Mouse (Mus musculus) brain, embryonic 18.5 days (tissue): ENCODE data around the gene Slc17a2.
"Not testable (repeated sequence)": the region's sequence is repeated elsewhere in the genome, so short reads cannot be mapped to it uniquely, and the experiment has no call there.

ENCODE experiments used
- DNase-seq: peaks from one replicate; pipeline ENCODE4 v3.0.0-alpha.2; 2012; ENCODE audit warnings: low read depth, low spot score

The Slc17a2 gene

DNA sequence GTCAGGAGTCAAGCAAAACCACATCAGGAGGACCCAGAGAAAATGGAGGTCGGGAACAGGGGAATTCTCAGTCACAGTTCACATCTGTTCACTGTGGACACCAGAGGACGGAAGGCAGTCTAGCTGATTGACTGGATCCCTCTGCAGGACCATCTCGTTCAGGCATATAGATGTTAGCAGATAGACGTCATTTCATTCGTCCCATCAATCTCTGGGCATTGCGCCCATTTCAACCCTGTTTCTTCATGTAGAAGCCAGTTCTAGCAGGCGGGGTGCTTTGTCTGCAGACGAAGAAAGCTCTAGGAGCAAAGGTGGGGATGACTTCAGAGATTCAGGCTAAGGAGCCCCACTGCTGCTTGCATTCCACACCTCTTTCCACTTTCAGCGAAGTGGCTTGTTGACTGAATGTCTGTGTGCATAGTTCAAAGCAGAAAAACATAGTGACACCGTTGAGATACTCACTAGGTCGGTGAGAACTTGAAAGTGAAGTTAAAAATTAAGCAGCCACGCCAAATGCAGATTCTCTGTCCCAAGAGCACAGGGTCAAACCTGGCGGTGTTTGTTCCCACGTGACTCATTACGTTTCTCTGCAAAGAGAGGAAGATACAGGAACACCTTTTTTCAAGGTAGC, at the start of gene Slc17a2:
Slc17a2 (plus strand) TSS at position 572 of the 631 bp plus-strand sequence.
- DNase-seq = no peak

DNA sequence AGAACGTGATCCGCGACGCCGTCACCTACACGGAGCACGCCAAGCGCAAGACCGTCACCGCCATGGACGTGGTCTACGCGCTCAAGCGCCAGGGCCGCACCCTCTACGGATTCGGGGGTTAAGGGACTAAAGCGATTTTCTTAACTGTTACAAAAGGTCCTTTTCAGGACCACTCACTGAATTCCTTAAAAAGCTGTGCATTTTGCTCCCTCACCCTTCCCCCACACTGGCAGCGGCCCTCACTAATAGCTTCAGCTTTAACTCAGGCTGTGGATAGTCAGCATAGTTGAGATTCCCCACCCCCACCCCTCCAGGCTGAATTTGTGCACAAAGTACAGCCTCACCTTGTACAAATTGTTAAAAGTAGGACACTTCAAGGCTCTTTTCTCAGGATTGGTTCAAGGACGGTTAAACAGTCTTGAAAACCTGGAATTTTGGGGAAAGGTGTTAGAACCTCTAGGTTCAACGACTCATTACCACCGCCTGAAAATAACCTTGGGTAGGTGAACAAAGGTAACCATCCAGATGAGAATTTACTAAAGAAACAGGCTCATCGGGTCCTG, 49.5 kb upstream of the Slc17a2 start:
- no peak for DNase-seq

GRCm38 (mm10) chr13:23757921-23758320, 48.9 kb upstream of the Slc17a2 start:
- no peak for DNase-seq

DNA sequence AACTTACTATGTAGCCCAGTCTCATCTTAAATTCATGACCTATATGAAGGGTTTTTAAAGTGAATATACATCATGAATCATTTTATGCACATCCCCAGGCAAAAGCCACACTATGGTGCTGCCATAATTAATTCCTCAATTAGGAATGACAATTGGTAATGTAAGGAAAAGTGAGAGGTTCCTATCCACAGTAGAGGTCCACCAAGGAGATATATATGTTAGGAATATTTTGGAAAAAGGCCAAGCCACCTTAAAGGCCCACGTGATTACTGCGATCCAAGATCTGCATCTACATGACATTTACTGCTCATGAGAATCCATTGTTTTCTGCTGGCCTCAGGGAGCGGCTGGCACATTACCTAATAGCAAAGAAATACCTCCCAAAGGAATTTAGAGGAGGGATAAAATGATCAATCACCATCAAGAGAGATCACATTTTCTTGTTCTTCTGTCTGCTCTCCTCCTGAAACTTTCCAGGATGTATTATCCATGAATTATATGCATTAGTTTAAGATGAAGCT, 47.5 kb upstream of the Slc17a2 start:
- DNase-seq = no peak

DNA sequence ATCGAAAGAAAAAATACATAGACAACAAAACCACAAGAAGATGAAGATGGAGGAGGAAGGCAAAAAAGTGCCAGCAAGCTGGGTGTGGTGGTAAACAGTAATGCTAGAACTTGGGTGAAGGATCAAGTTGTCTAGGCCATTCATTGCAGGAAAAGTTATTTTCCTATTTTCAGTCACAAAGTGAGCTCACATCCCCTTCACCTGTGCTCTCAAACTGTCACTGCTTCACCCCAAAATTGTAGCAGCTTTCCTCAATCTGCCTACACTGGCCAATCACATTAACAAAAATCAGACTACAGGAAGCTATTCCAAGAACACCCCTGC, 46.9 kb upstream of the Slc17a2 start:
- no peak for DNase-seq

GRCm38 (mm10) chr13:23760240-23760971, 46.4 kb upstream of the Slc17a2 start:
- DNase-seq = no peak

GRCm38 (mm10) chr13:23760972-23761864, 45.6 kb upstream of the Slc17a2 start, which contains the start of gene Hist1h4a:
TSS of gene Hist1h4a (minus strand) at chr13:23761230.
- peak; percentile 97 for DNase-seq

- DNase-seq = not testable (repeated sequence)
These were observed 44.6 kb upstream of the Slc17a2 start, which contains the start of gene Hist1h3a for GRCm38 (mm10) chr13:23761871-23762821. TSS of gene Hist1h3a (minus strand) at chr13:23762386.

GRCm38 (mm10) chr13:23763242-23763585, 43.6 kb upstream of the Slc17a2 start:
- DNase-seq = no peak

DNA sequence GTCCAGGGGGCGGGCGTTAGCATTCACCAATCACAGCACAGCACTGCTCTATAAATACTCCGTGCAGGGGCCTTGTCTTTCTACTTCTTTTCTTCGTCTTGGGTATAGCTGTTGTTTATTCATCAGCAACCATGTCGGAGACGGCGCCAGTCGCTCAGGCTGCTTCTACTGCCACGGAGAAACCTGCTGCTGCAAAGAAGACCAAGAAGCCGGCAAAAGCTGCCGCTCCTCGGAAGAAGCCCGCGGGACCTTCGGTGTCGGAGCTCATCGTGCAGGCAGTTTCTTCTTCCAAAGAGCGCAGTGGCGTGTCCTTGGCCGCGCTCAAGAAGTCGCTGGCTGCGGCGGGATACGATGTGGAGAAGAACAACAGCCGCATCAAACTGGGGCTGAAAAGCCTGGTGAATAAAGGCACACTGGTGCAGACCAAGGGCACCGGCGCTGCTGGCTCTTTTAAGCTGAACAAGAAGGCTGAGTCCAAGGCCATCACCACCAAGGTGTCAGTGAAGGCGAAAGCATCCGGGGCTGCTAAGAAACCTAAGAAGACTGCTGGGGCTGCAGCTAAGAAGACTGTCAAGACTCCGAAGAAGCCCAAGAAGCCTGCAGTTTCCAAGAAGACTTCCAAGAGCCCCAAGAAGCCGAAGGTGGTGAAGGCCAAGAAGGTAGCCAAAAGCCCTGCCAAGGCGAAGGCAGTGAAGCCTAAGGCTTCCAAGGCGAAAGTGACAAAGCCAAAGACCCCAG, 43.0 kb upstream of the Slc17a2 start, which contains the start of gene Hist1h1a:
Hist1h1a (plus strand) TSS at position 81 of the 738 bp plus-strand sequence.
- DNase-seq = peak; percentile 84

DNA sequence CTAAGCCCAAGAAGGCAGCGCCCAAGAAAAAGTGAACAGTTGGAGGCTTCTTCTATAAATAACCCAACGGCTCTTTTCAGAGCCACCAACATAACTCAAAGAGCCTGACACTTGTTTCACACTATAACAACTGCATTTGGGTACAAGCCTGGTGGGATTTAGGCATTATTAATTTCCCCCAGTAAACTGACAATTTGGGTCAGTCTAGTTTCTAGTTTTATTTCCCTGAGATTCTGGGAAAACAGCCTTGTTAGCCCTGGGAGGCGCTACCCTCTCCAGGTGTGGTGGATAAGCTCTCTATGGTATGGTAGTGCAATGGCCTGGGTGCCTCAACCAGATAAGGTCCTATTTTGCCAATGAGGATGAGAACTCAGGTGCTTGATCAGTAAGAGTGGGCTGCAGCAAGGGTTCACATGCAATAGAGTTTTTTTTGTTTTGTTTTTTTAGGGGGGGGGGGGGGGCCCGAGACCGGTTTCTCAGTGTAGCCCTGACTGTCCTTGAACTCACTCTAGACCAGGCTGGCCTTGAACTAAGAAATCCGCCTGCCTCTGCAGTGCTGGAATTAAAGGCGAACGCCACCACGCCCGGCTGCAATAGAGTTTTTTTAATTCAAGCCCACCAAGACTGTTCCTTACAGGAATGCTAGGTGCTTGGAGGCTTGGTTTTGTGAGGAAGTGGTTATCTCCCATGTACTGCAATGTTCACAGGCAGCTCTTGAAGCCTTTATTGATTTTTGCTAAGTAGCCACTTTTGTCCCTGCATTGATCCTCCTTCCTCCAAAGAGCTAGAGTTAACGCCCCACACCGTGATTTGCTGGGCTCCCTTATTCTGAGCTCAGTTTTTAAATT, 42.2 kb upstream of the Slc17a2 start:
- DNase-seq = no peak

DNA sequence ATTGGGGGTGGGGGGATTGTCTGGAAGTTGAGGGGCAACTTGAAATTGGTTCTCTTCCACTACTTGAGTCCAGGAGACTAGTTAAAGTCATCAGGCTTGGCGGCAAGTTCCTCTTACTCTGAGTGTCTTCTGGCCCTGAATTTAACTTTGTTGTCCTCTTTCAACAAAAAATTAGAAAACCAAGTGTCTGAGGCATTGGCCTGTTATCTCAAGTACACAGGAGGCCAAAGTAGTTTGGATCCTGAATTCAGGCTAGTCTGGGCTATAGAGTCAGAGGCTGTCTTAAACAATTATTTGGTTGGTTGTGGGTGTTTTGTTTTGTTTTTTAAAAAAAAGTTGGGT, 41.6 kb upstream of the Slc17a2 start:
- DNase-seq = no peak

GRCm38 (mm10) chr13:23766772-23767171, 40.0 kb upstream of the Slc17a2 start:
- DNase-seq = no peak

DNA sequence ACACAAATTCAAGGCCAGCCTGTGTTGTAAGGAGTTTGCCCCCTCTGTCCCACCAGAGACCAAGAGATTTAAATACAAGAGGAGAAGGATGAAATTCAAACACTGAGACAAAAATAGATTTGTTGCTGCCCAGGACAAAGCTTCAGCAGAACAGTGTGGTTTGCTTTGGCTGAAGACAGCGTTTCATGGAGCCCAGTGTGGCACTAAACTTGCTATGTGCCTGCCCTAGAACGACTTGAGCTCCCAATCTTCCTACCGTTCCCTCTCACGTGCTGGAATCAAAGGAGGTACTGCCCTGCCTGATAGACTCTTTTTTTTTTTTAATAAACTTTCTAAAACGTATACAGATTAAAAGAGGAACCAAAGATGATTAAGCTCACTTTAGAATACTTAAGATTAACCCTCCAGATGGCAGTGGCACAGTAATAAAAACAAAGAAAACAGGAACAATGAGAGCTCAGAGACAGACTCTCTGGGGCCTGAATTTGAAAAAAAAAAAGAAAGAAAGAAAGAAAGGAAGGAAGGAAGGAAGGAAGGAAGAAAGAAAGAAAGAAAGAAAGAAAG, 37.9 kb upstream of the Slc17a2 start:
- no peak for DNase-seq

DNA sequence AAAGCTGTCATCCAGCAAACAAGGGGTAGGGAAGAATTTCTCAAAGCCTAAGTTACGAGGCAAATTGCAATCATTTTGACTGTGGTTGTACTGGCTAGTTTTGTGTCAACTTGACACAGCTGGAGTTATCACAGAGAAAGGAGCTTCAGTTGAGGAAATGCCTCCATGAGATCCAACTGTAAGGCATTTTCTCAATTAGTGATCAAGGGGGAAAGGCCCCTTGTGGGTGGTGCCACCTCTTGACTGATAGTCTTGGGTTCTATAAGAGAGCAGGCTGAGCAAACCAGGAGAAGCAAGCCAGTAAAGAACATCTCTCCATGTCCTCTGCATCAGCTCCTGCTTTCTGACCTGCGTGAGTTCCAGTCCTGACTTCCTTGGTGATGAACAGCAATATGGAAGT, 37.2 kb upstream of the Slc17a2 start, which contains the start of gene Trim38:
Trim38 (plus strand) TSS at position 301 of the 400 bp plus-strand sequence.
- not testable (repeated sequence) for DNase-seq

- DNase-seq = no peak
These were observed 34.1 kb upstream of the Slc17a2 start for GRCm38 (mm10) chr13:23772561-23773313.

DNA sequence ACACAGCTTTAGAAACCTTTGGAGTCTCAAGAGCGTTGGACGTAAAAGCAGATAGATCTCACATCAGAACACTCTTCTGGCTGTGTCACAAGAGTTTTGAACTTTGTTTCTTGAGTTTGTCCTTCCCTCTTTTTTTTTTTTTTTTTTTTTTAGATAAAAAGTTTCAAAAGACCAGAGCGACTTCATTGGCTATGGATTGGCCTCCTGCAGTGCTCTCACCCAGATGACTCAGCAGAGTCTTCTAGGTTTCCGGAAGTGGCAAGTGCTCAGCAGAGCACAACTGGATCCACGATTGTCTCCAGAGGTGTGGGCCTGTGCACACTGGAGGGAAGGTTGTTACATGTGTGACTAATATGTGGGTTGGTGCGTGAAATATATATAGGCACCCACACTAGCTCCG, 28.5 kb upstream of the Slc17a2 start:
- DNase-seq = no peak

DNA sequence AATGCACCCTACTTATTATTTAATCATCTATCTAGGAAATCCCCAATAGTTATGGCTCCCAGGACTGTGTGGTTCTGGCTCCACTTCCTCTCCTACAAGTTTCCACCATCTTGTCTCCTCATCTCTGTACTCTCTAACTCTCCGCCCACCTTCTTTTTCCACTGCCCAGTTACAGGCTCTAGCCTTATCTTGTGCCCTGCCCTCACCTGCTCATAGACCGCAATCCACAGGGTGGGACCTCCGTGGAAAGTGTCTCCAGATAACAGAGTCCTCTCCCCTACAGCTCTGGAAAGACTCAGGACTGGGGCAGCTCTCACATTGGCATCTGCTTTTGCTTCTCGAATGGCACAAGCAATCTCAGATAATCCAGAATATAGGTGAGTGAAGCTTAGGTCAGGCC, 27.8 kb upstream of the Slc17a2 start:
- no peak for DNase-seq
